Comparison of ENCODE assay signal across 10 mouse cellular contexts in the genomic region with DNA sequence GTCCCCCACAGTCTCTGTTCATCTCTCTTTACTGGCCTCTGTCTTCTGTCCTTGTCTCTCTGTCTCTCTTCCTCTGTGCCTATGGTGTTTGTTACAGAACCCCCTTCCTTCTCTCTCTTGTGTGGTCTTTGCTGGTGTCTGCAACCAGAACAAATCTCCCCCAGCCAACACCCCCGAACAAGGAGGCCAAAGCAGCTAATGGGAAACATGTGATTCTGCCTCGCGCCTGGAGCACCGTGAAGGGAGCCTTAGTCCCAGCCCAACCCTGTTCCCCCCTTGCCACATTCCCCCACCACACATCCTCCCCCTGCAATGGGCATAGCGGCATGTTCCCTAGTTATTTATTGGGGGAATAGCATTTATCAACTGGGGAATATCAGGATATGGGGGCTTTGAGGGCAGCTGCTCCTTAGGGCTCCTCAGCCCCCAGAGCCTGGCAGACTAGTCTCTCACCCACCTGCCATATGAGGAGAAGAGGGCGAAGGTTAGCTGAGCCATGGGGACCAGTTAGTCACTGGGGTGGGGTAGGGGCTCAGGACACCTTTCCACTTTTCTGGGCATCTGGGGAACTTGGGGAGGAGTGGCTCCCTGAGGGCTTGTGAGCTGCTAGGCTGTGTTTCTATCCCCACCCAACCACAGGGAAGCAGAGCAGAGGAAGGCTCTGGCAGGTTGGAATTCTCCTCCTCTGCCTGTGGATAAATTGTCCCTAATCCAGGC. TPM values are rescaled to one million over a fixed set of nuclear protein-coding genes. Genes with fewer than 3 reads are reported as not detected.
DNase-seq lines count a peak whose midpoint lies in the region; ATAC-seq lines count a peak whose summit lies in the region.
"Had no signal": no experiment of that assay in that cellular context is flagged by ENCODE, and none has a peak within 500 bp of the region (broad histone marks: within the 10 kb centered on the region; RNA-seq: fewer than 3 reads in every experiment).

No protein-coding gene starts in this region.

- intact Hi-C loops in heart, postnatal 36 days (cut with DNase I) = loop anchor here (5.0 kb wide), 1 partner anchor 105 kb away; no protein-coding TSS in a partner anchor

- peaks cover 14% of the 10 kb centered on the region for H3K36me3 ChIP-seq in heart, embryonic 10.5 days
- H3K36me3 ChIP-seq in forebrain, embryonic 15.5 days = no peaks in the 10 kb centered on the region
- H3K36me3 ChIP-seq in limb, embryonic 15.5 days = peaks cover 11% of the 10 kb centered on the region; the same call in 1 of the 2 replicates

- WGBS in heart, embryonic 10.5 days = 71% methylated on average over 6 of the region's 6 CpGs
- 52% methylated on average over 6 of the region's 6 CpGs for WGBS in forebrain, embryonic 15.5 days
- WGBS in limb, embryonic 15.5 days = 18% methylated on average over 6 of the region's 6 CpGs

- no peak overlapping the region for H3K4me2 ChIP-seq in forebrain, embryonic 15.5 days (replicated peaks)
- peak overlapping the region; percentile 29; the same call in 1 of the 2 replicates for H3K4me2 ChIP-seq in limb, embryonic 15.5 days

- H3K9ac ChIP-seq in forebrain, embryonic 15.5 days (replicated peaks) = 0 out of 2 replicates have a peak overlapping the region, but pooled peaks have one; percentile 20
- H3K9ac ChIP-seq in limb, embryonic 15.5 days = 0 out of 2 replicates have a peak overlapping the region, but pooled peaks have one; percentile 17

- no peaks in the 10 kb centered on the region for H3K9me3 ChIP-seq in heart, embryonic 10.5 days
- H3K9me3 ChIP-seq in forebrain, embryonic 15.5 days = no peaks in the 10 kb centered on the region
- H3K9me3 ChIP-seq in limb, embryonic 15.5 days = no peaks in the 10 kb centered on the region

- ATAC-seq in forebrain, embryonic 15.5 days (replicated peaks) = no peak
- ATAC-seq in limb, embryonic 15.5 days (ENCODE audit: insufficient number of reproducible peaks, low FRiP score, low TSS enrichment, low read depth) = no peak
- ATAC-seq in megakaryocyte progenitor cell, adult 5-6 weeks (replicated peaks; ENCODE audit: poor library complexity) = no peak

- no peaks in the 10 kb centered on the region for H3K27me3 ChIP-seq in heart, embryonic 10.5 days (ENCODE audit: insufficient read depth, poor library complexity, severe bottlenecking)
- no peaks in the 10 kb centered on the region for H3K27me3 ChIP-seq in forebrain, embryonic 15.5 days
- no peaks in the 10 kb centered on the region for H3K27me3 ChIP-seq in limb, embryonic 15.5 days

- H3K4me3 ChIP-seq in heart, embryonic 10.5 days = no peak overlapping the region
- no peak overlapping the region for H3K4me3 ChIP-seq in forebrain, embryonic 15.5 days
- H3K4me3 ChIP-seq in limb, embryonic 15.5 days = 0 out of 2 replicates have a peak overlapping the region, but pooled peaks have one; percentile 0
- H3K4me3 ChIP-seq: myocyte had no signal

- H3K27ac ChIP-seq in heart, embryonic 10.5 days = peak overlapping the region; percentile 96
- H3K27ac ChIP-seq in forebrain, embryonic 15.5 days (replicated peaks) = 0 out of 2 replicates have a peak overlapping the region, but pooled peaks have one; percentile 16
- peak overlapping the region; percentile 87 for H3K27ac ChIP-seq in limb, embryonic 15.5 days

- H3K4me1 ChIP-seq in heart, embryonic 10.5 days = peaks cover 95% of the 10 kb centered on the region
- H3K4me1 ChIP-seq in forebrain, embryonic 15.5 days = peaks cover 59% of the 10 kb centered on the region
- peaks cover 97% of the 10 kb centered on the region for H3K4me1 ChIP-seq in limb, embryonic 15.5 days

- no peak for DNase-seq in heart, embryonic 10.5 days (ENCODE audit: low spot score)
- no peak for DNase-seq in heart, postnatal 36 days
- DNase-seq in NIH3T3 (ENCODE audit: low read depth) = peak; percentile 30
- DNase-seq in layer of hippocampus, adult 18-20 months (ENCODE audit: low spot score in 2 of 2) = no peak
- DNase-seq in layer of hippocampus, postnatal 36 days = no peak
- DNase-seq: adrenal gland, postnatal 14 days had no signal

RNA-seq across cellular contexts. Expression of a gene that starts 41.1 kb away (rescaled TPM):
- 8.4 and 12.2 TPM in 2 replicates for polyA plus RNA-seq in heart, embryonic 10.5 days (2016; fragmentation: Nextera tagmentation; extraction: Ambion mirVana)
- 10 to 100 TPM; 41.9 to 50.8 TPM for total RNA-seq in heart, postnatal 36 days (2021)
- 14.2 and 17.0 TPM in 2 replicates for polyA plus RNA-seq in forebrain, embryonic 15.5 days (2015; fragmentation: Nextera tagmentation; extraction: Ambion mirVana)
- polyA plus RNA-seq in limb, embryonic 15.5 days (2015; fragmentation: Nextera tagmentation; extraction: Ambion mirVana) = 10.7 and 13.2 TPM in 2 replicates
- 4.1 and 5.3 TPM in 2 replicates for total RNA-seq in megakaryocyte progenitor cell, adult 5-6 weeks (2015)
- 0.81 and 3.8 TPM in 2 replicates for total RNA-seq in megakaryocyte progenitor cell, adult 5-6 weeks (2017)
- total RNA-seq in layer of hippocampus, adult 18-20 months (2021) = 100 to 1,000 TPM; 114 to 116 TPM
- total RNA-seq in layer of hippocampus, postnatal 36 days (2021) = 100 to 1,000 TPM; 111 to 113 TPM

Comparison
In these comparisons a context has a peak if more than half of its experiments do, and no peak if none do; other contexts are left out.
1. H3K27ac ChIP-seq: peak in every context shown above with its lines; median percentile 96 in heart, embryonic 10.5 days; 87 in limb, embryonic 15.5 days; 16 in forebrain, embryonic 15.5 days.
2. RNA of a gene that starts 41.1 kb away (total RNA-seq): 114 to 116 TPM in layer of hippocampus, adult 18-20 months, 111 to 113 TPM in layer of hippocampus, postnatal 36 days and 41.9 to 50.8 TPM in heart, postnatal 36 days; 0.81 to 5.3 TPM in megakaryocyte progenitor cell, adult 5-6 weeks; every median in the first group is over 4 times any median in the second.